Mouse (Mus musculus) spleen, adult 2 months (tissue): ENCODE results near the gene Oaz3. TPM values are rescaled to one million over a fixed set of nuclear protein-coding genes. Genes with fewer than 3 reads are reported as not detected.

Source experiments
- DNase-seq, 2 experiments: peaks; one replicate each; pipeline versions ENCODE4 v3.0.0 to v3.0.0-alpha.2; 2012 to 2021; ENCODE audit warnings: low spot score in 2 of 2, low read depth in 1 of 2
- H3K27ac ChIP-seq: fragments of 200-500 bp; 2 replicates; pipeline ENCODE4 v1.5.1; 2012; ENCODE audit warnings: low read length, inconsistent platforms; ENCODE audit not compliant: insufficient read depth
- H3K27me3 ChIP-seq: fragments of 200-500 bp; 2 replicates; pipeline ENCODE4 v1.6.1; 2012; ENCODE audit warnings: mild to moderate bottlenecking, moderate library complexity, low read length, inconsistent platforms; ENCODE audit not compliant: control insufficient read depth, insufficient read depth
- H3K36me3 ChIP-seq: fragments of 200-500 bp; 2 replicates; pipeline ENCODE4 v1.6.1; 2012; ENCODE audit warnings: mild to moderate bottlenecking, low read length, inconsistent platforms; ENCODE audit not compliant: control insufficient read depth, insufficient read depth
- H3K4me1 ChIP-seq: fragments of 200-500 bp; 2 replicates; pipeline ENCODE4 v1.6.1; 2011; ENCODE audit warnings: inconsistent platforms; ENCODE audit not compliant: control insufficient read depth, insufficient read depth, insufficient read length
- H3K4me3 ChIP-seq: fragments of 200-500 bp; 2 replicates; pipeline ENCODE4 v1.5.1; 2011; ENCODE audit warnings: mild to moderate bottlenecking, inconsistent platforms; ENCODE audit not compliant: insufficient read depth, insufficient read length; ENCODE audit errors: extremely low read depth
- CTCF ChIP-seq: fragments of 200-500 bp; IDR thresholded peaks from 2 replicates; pipeline ENCODE4 v1.5.1; 2011; ENCODE audit warnings: mild to moderate bottlenecking, inconsistent platforms; ENCODE audit not compliant: insufficient read depth, insufficient read length, insufficient replicate concordance; ENCODE audit errors: extremely low read depth
- POLR2A ChIP-seq: fragments of 200-500 bp; IDR thresholded peaks from 2 replicates; pipeline ENCODE4 v1.6.1; 2011; ENCODE audit warnings: low read depth, low read length, inconsistent platforms
- WGBS: fragments of 180-500 bp; shearing (Covaris S2); methylation state at CpG from one replicate; pipeline ENCODE4 v1.1.7; 2018; 5-methylcytosine and 5-hydroxymethylcytosine counted together
- polyA plus RNA-seq: library from polyadenylated mRNA; depleted of rRNA; stranded (reverse); fragments of >200 nt; gene quantifications from 2 replicates; pipeline ENCODE4 v1.2.3, GENCODE M21; 2012

The Oaz3 gene
- polyA plus RNA-seq, 1 experiment, result not detected

- H3K4me3 ChIP-seq, result peak within 1 kb of the TSS; percentile 67
- no peak for TF ChIP-seq CTCF
- no peak for TF ChIP-seq POLR2A
- peak; percentile 89 for DNase-seq
- 9% methylated on average over 52 of the region's 52 CpGs for WGBS
- no peak within 1 kb of the TSS for H3K27ac ChIP-seq
- H3K4me1 ChIP-seq, result peaks cover 3% of the 10 kb centered on the region; the same call in 1 of the 2 replicates
- H3K36me3 ChIP-seq, result no peaks in the 10 kb centered on the region
- 0 out of 2 replicates have a peak, but pooled peaks cover 1% of the 10 kb centered on the region for H3K27me3 ChIP-seq
Measured at GRCm38 (mm10) chr3:94413031-94413679, 30.6 kb downstream of the Oaz3 start, which contains the start of gene Tdrkh. Gene Tdrkh (plus strand): TSS chr3:94413273.

GRCm38 (mm10) chr3:94412530-94412929 is 31.2 kb downstream of the Oaz3 start:
- no peak for DNase-seq
- 7% methylated on average over 25 of the region's 25 CpGs for WGBS
- Histone ChIP-seq H3K4me3 (peak overlapping the region; percentile 67), H3K36me3 (no peaks in the 10 kb centered on the region), H3K4me1 (peaks cover 3% of the 10 kb centered on the region; the same call in 1 of the 2 replicates), H3K27me3 (0 out of 2 replicates have a peak, but pooled peaks cover 1% of the 10 kb centered on the region), H3K27ac (no peak overlapping the region)
- TF ChIP-seq CTCF (no peak), POLR2A (no peak)

- TF ChIP-seq CTCF (no peak), POLR2A (no peak)
- DNase-seq, result no peak
- H3K27me3 ChIP-seq, result no peaks in the 10 kb centered on the region
Measured at GRCm38 (mm10) chr3:94405561-94405960, 38.2 kb downstream of the Oaz3 start.

GRCm38 (mm10) chr3:94404366-94405054 is 39.2 kb downstream of the Oaz3 start:
- Histone ChIP-seq H3K4me1 (no peaks in the 10 kb centered on the region), H3K27me3 (no peaks in the 10 kb centered on the region), H3K36me3 (no peaks in the 10 kb centered on the region), H3K27ac (no peak overlapping the region), H3K4me3 (no peak overlapping the region)
- 52% methylated on average over 7 of the region's 7 CpGs for WGBS
- DNase-seq, result no peak
- no peak for TF ChIP-seq CTCF
- TF ChIP-seq POLR2A, result no peak

More at GRCm38 (mm10) chr3:94405561-94405960, 38.2 kb downstream of the Oaz3 start:
- H3K4me1 ChIP-seq, result no peaks in the 10 kb centered on the region
- H3K4me3 ChIP-seq, result no peak overlapping the region
- no peaks in the 10 kb centered on the region for H3K36me3 ChIP-seq
- no peak overlapping the region for H3K27ac ChIP-seq
- WGBS, result 81% methylated on average over 4 of the region's 4 CpGs

GRCm38 (mm10) chr3:94402451-94402850 is 41.3 kb downstream of the Oaz3 start:
- Histone ChIP-seq H3K36me3 (no peaks in the 10 kb centered on the region), H3K27ac (no peak overlapping the region), H3K4me3 (no peak overlapping the region), H3K4me1 (no peaks in the 10 kb centered on the region; the same call in 1 of the 2 replicates), H3K27me3 (peaks cover 2% of the 10 kb centered on the region; the same call in 1 of the 2 replicates)
- WGBS, result 75% methylated on average over 8 of the region's 8 CpGs
- TF ChIP-seq POLR2A (no peak), CTCF (no peak)
- no peak for DNase-seq

- no peaks in the 10 kb centered on the region for H3K36me3 ChIP-seq
- DNase-seq, result no peak
- H3K4me3 ChIP-seq, result no peak overlapping the region
- H3K27me3 ChIP-seq, result peaks cover 2% of the 10 kb centered on the region; the same call in 1 of the 2 replicates
- H3K4me1 ChIP-seq, result no peaks in the 10 kb centered on the region; the same call in 1 of the 2 replicates
- WGBS, result 57% methylated on average over 5 of the region's 5 CpGs
- TF ChIP-seq CTCF, result no peak
- no peak for TF ChIP-seq POLR2A
- no peak overlapping the region for H3K27ac ChIP-seq
Measured at GRCm38 (mm10) chr3:94399663-94400310, 43.9 kb downstream of the Oaz3 start.
